Mouse (Mus musculus) heart, embryonic 14.5 days (tissue): ENCODE measurements at regions not wholly inside any gene's neighbourhood (a gene's known extent, or its start where the extent isn't known, plus 50 kb on each side); places are given as distances from the start of the nearest gene placed in this dataset.

Experiments used
- ATAC-seq: fragments of 200-750 bp; cut with Nextera tagmentation; 2 replicates; pipeline ENCODE4 v1.8.0; 2017; ENCODE audit warnings: low read depth, moderate TSS enrichment; ENCODE audit not compliant: insufficient number of reproducible peaks, insufficient read depth, low FRiP score
- H3K27ac ChIP-seq, 2 experiments: fragments of 200-500 bp in 1 of 2; fragments of 300-500 bp in 1 of 2; sonication (generic) in 1 of 2; replicated peaks in 1 of 2; 2 replicates each; pipeline ENCODE4 v1.5.1; 2012 to 2014; ENCODE audit warnings: low read depth in 2 of 2, low read length in 2 of 2, control low read depth in 1 of 2, mild to moderate bottlenecking in 1 of 2, mixed read lengths in 1 of 2; ENCODE audit not compliant: control insufficient read depth in 1 of 2, insufficient read depth in 1 of 2
- H3K27me3 ChIP-seq: fragments of 300-500 bp; sonication (generic); 2 replicates; pipeline ENCODE4 v1.6.1; 2014; ENCODE audit warnings: mild to moderate bottlenecking, low read length, control low read depth; ENCODE audit not compliant: control insufficient read depth, insufficient read depth
- H3K36me3 ChIP-seq: fragments of 300-500 bp; sonication (generic); 2 replicates; pipeline ENCODE4 v1.6.1; 2014; ENCODE audit warnings: mild to moderate bottlenecking, control low read depth, low read length, mixed read lengths; ENCODE audit not compliant: control insufficient read depth, insufficient read depth
- H3K4me1 ChIP-seq, 2 experiments: fragments of 200-500 bp in 1 of 2; fragments of 300-500 bp in 1 of 2; sonication (generic) in 1 of 2; 2 replicates each; pipeline ENCODE4 v1.6.1; 2012 to 2014; ENCODE audit warnings: low read length in 2 of 2, control low read depth in 1 of 2, mixed read lengths in 1 of 2; ENCODE audit not compliant: control insufficient read depth in 2 of 2, insufficient read depth in 2 of 2
- H3K4me2 ChIP-seq: fragments of 300-500 bp; sonication (generic); 2 replicates; pipeline ENCODE4 v1.6.1; 2014; ENCODE audit warnings: mild to moderate bottlenecking, low read length
- H3K4me3 ChIP-seq, 2 experiments: fragments of 200-500 bp in 1 of 2; fragments of 300-500 bp in 1 of 2; sonication (generic) in 1 of 2; 2 replicates each; pipeline ENCODE4 v1.5.1; 2012 to 2014; ENCODE audit warnings: low read length in 2 of 2, mild to moderate bottlenecking in 2 of 2, control low read depth in 1 of 2, low read depth in 1 of 2, moderate library complexity in 1 of 2; ENCODE audit not compliant: control insufficient read depth in 1 of 2, insufficient read depth in 1 of 2
- H3K9ac ChIP-seq: fragments of 300-500 bp; sonication (generic); 2 replicates; pipeline ENCODE4 v1.6.1; 2014; ENCODE audit warnings: mild to moderate bottlenecking, low read length
- H3K9me3 ChIP-seq: fragments of 300-500 bp; sonication (generic); 2 replicates; pipeline ENCODE4 v1.6.1; 2016; ENCODE audit warnings: low read length, control low read depth; ENCODE audit not compliant: control insufficient read depth
- WGBS: fragments of 180-500 bp; shearing (Covaris S2); extraction: QIAGEN DNeasy Blood & Tissue Kit; methylation state at CpG from one replicate; pipeline ENCODE4 v1.1.7; 2014; 5-methylcytosine and 5-hydroxymethylcytosine counted together

DNA sequence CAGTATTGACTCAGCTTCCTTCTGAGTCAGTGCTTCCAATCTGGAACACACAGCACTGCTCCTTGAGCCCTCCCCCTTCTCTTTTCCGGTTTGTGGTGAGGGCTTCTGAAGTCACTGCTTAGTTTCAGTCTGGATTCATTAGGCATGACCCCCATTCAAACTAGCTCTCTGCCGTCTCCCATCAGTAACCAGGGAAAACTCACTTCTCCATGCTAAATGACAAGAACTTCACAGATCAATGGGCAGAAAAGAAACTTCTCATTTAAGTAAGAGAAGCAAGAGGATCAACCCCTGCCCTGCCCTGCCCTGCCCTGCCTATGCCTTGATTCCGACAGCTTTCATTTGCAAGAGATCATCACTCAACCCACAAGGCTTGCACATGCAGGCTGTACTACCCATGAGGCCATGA lies 82.9 kb upstream of the Nck2 start:
- Histone ChIP-seq H3K36me3 (no peaks in the 10 kb centered on the region), H3K27me3 (no peaks in the 10 kb centered on the region), H3K4me3 (no peak overlapping the region), H3K27ac (no peak overlapping the region), H3K4me1 (peaks cover 14 to 19% of the 10 kb centered on the region in 2 experiments), H3K9me3 (no peaks in the 10 kb centered on the region), H3K9ac (no peak overlapping the region), H3K4me2 (no peak overlapping the region)
- no peak for ATAC-seq
- 39% methylated on average over 3 of the region's 3 CpGs for WGBS

DNA sequence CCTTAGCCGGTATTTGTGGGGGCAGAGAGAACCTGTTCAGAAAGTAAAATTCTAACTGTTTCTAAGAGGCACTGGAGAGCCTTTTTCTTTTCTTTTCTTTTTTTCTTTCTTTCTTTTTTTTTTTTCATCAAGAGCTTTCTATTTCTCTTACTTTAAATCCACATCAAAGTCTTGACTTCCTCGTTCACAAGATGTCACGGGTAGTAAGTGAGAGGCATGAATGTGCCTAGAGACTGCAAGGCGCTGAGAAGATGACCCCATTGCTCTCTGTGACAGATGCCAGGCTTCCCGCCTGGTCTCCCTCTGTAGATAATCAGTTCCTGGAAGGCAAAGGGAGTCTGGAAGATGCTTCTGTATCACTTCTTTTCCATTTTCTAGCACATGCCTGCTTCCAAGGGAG lies 82.2 kb upstream of the Nck2 start:
- WGBS: 50% methylated on average over 5 of the region's 5 CpGs
- Histone ChIP-seq H3K9me3 (no peaks in the 10 kb centered on the region), H3K4me1 (peaks cover 14 to 19% of the 10 kb centered on the region in 2 experiments), H3K27ac (no peak overlapping the region), H3K4me3 (no peak overlapping the region), H3K27me3 (no peaks in the 10 kb centered on the region), H3K36me3 (no peaks in the 10 kb centered on the region), H3K9ac (no peak overlapping the region), H3K4me2 (no peak overlapping the region)
- ATAC-seq: no peak

DNA sequence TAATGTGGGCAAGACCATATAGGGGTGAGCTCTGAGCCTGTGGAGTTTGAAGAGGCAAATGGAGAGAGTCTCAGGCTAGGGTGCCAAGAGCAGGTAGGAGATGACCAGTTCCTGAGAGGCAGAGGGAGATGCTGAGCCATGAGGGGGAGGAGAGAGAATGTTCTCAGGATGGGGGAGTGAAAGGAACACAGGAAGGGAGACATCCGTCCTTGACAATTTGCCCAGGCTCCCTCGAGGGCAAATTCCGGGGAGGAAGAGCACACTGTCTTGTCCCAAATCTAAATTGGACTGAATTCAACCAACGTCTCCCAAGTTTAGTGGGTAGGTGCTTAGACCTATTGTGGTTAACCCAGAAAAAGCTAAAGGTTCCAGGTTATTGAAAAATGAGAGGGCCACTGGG lies 81.2 kb upstream of the Nck2 start:
- Histone ChIP-seq H3K4me1 (peaks cover 13 to 18% of the 10 kb centered on the region in 2 experiments), H3K4me3 (no peak overlapping the region), H3K9ac (no peak overlapping the region), H3K9me3 (no peaks in the 10 kb centered on the region), H3K27me3 (no peaks in the 10 kb centered on the region), H3K27ac (no peak overlapping the region), H3K4me2 (no peak overlapping the region), H3K36me3 (no peaks in the 10 kb centered on the region)
- ATAC-seq: no peak
- WGBS: 71% methylated on average over 4 of the region's 4 CpGs

DNA sequence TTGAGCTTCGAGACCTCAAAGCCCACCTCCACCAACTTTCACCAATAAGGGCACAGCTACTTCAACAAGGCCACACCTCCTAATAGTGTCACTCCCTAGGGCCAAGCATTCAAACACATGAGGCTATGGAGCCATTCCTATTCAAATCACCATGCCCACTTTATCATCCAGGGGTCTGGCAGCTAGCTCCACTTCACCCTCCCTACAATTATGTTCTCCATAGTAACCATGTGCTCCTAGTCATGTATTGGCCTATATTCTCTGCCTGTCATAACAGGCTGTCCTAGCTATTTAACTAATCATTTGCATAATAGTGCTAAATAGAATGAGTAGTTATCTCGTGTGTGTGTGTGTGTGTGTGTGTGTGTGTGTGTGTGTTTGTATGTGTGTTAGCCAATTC lies 77.9 kb upstream of the Nck2 start:
- Histone ChIP-seq H3K4me3 (no peak overlapping the region), H3K27me3 (no peaks in the 10 kb centered on the region), H3K9me3 (no peaks in the 10 kb centered on the region), H3K4me2 (no peak overlapping the region), H3K36me3 (no peaks in the 10 kb centered on the region), H3K9ac (no peak overlapping the region), H3K27ac (no peak overlapping the region), H3K4me1 (peaks cover 3% of the 10 kb centered on the region in 2 experiments; a peak in 1 of 4 replicates)
- ATAC-seq: no peak
- WGBS: 75% methylated on average over 2 of the region's 2 CpGs

DNA sequence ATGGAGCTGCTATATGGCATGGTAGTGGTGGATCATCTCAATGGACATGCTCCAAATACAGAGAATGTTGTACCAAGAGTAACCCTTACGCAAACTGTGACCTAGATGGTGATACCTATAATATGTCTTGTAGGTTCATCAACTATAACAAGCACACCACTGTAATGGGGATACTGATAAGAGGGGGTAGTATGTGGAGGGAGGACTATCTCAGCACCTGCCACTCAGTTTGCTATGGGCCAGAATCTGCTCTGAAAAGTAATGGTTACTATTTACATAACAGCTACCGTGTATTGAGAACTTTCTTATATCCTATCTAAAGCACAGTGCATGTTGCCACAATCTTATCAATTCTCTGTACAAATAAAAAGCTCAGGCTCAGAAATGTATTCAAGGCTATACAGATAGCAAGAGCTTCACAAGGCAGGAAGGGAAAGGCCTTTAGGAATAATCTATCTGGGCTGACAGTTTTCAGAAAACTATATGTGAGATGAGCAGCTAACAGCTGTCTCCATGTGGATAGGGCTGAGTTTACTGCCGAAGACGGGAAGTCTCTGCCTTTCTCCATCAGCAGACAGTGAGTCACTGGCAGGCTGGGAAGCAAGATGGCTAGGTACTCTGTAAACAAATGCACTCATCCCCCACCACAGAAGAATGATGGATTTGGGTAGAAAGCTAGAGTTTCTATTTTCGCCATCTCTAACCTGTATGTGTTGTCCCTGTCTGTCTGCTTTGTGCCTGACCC lies 77.1 kb upstream of the Nck2 start:
- Histone ChIP-seq H3K9me3 (no peaks in the 10 kb centered on the region), H3K4me1 (no peaks in the 10 kb centered on the region; a peak in 1 of 4 replicates), H3K27ac (no peak overlapping the region), H3K36me3 (no peaks in the 10 kb centered on the region), H3K27me3 (no peaks in the 10 kb centered on the region), H3K4me2 (no peak overlapping the region), H3K4me3 (no peak overlapping the region), H3K9ac (no peak overlapping the region)
- ATAC-seq: no peak
- WGBS: 65% methylated on average over 5 of the region's 5 CpGs

DNA sequence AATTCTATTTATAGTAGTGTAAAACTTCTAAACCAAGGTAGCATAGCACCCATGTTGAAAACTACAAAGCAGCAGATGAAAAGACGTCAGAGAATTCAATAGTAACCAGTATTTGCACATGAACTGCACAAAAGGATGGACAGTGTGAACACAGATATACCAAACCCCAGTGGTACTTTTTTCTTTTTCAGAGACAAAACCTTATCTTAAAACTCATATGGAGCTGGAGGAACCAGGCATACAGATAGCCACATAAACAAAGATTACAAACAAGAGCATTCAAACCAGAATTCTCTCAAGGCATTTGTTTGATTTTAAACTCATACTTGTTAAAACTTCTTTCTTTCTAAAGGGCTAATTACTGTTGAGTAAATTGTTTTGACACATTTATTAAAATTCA lies 72.5 kb upstream of the Nck2 start:
- H3K4me1 ChIP-seq: no peaks in the 10 kb centered on the region
- 69% methylated on average over 1 of the region's 1 CpGs for WGBS
- no peak overlapping the region for H3K4me3 ChIP-seq
- no peaks in the 10 kb centered on the region for H3K27me3 ChIP-seq
- no peak overlapping the region for H3K27ac ChIP-seq
- no peaks in the 10 kb centered on the region for H3K36me3 ChIP-seq
- no peaks in the 10 kb centered on the region for H3K9me3 ChIP-seq
- no peak overlapping the region for H3K9ac ChIP-seq
- ATAC-seq: no peak
- H3K4me2 ChIP-seq: no peak overlapping the region

DNA sequence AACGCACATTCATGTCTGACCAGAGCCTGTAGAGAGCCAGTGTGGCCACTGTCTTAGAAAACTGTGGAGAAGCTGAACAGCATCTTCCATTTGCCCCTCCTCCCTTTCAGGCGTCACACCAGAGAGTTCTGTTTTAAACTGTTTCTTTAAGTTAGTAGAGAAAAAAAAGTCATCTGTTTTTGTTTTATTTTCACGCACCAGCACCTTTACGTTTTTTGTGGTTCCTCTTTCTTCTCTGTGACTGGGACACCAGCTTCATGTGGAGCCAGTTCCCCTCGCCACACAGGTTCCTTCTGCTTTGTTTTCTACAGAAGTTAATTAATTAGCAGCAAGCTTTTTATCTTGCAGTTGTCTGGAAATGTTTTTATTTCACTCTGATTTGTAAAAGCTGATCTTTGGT lies 69.4 kb upstream of the Nck2 start:
- WGBS: 79% methylated on average over 5 of the region's 5 CpGs
- Histone ChIP-seq H3K4me3 (no peak overlapping the region), H3K9me3 (no peaks in the 10 kb centered on the region), H3K36me3 (no peaks in the 10 kb centered on the region), H3K4me1 (no peaks in the 10 kb centered on the region), H3K4me2 (no peak overlapping the region), H3K27ac (no peak overlapping the region), H3K9ac (no peak overlapping the region), H3K27me3 (no peaks in the 10 kb centered on the region)
- ATAC-seq: no peak

DNA sequence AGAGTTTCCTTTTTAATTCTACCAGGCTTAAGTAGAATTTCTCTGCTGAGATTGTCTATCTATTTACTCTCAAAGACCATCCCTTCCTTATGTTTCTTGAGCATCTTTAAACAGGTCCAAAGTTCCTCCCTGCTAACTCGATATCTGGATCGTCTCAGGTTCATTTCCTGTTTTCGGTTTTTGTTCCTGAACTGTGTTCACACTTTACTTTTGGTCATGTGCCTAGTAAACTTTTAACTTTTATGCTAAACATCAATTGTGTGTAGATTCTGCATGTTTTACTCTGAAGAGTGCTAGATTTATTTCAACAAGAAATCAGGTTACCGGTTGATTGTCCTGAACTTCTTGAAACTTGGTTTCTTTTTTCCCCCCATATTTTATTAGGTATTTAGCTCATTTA lies 68.5 kb upstream of the Nck2 start:
- Histone ChIP-seq H3K27ac (no peak overlapping the region), H3K4me2 (no peak overlapping the region), H3K9me3 (no peaks in the 10 kb centered on the region), H3K27me3 (no peaks in the 10 kb centered on the region), H3K9ac (no peak overlapping the region), H3K36me3 (no peaks in the 10 kb centered on the region), H3K4me1 (no peaks in the 10 kb centered on the region), H3K4me3 (no peak overlapping the region)
- no peak for ATAC-seq
- 84% methylated on average over 4 of the region's 4 CpGs for WGBS
